Mouse (Mus musculus) midbrain, embryonic 11.5 days (tissue): Measurements from ENCODE around the gene Rpl22. TPM values are rescaled to one million over a fixed set of nuclear protein-coding genes. Genes with fewer than 3 reads are reported as not detected.

Experiments
- ATAC-seq: fragments of 200-750 bp; cut with Nextera tagmentation; 2 replicates; pipeline ENCODE4 v1.8.0; 2017; ENCODE audit warnings: moderate TSS enrichment, moderate library complexity; ENCODE audit not compliant: low FRiP score
- DNase-seq: peaks from one replicate; pipeline ENCODE4 v3.0.0; 2015; ENCODE audit warnings: low spot score; ENCODE audit errors: missing footprints
- H3K27ac ChIP-seq: fragments of 300-500 bp; sonication (generic); 2 replicates; pipeline ENCODE4 v1.5.1; 2014; ENCODE audit warnings: low read depth, low read length
- H3K27me3 ChIP-seq: fragments of 300-500 bp; sonication (generic); 2 replicates; pipeline ENCODE4 v1.6.1; 2014; ENCODE audit warnings: mild to moderate bottlenecking, low read length, moderate library complexity, mixed read lengths; ENCODE audit not compliant: control insufficient read depth, insufficient read depth
- H3K36me3 ChIP-seq: fragments of 300-500 bp; sonication (generic); 2 replicates; pipeline ENCODE4 v1.6.1; 2014; ENCODE audit warnings: mild to moderate bottlenecking, low read length, moderate library complexity, mixed read lengths; ENCODE audit not compliant: control insufficient read depth, insufficient read depth
- H3K4me1 ChIP-seq: fragments of 300-500 bp; sonication (generic); 2 replicates; pipeline ENCODE4 v1.6.1; 2014; ENCODE audit warnings: low read length; ENCODE audit not compliant: control insufficient read depth, insufficient read depth
- H3K4me2 ChIP-seq: fragments of 300-500 bp; sonication (generic); 2 replicates; pipeline ENCODE4 v1.6.1; 2014; ENCODE audit warnings: mild to moderate bottlenecking, moderate library complexity
- H3K4me3 ChIP-seq: fragments of 300-500 bp; sonication (generic); 2 replicates; pipeline ENCODE4 v1.5.1; 2014; ENCODE audit warnings: low read depth, low read length
- H3K9ac ChIP-seq: fragments of 300-500 bp; sonication (generic); 2 replicates; pipeline ENCODE4 v1.6.1; 2014; ENCODE audit warnings: low read length
- H3K9me3 ChIP-seq: fragments of 300-500 bp; sonication (generic); 2 replicates; pipeline ENCODE4 v1.6.1; 2016; ENCODE audit warnings: low read length; ENCODE audit not compliant: control insufficient read depth
- WGBS: fragments of 180-500 bp; shearing (Covaris S2); extraction: QIAGEN DNeasy Blood & Tissue Kit; methylation state at CpG from one replicate; pipeline ENCODE4 v1.1.7; 2014; 5-methylcytosine and 5-hydroxymethylcytosine counted together
- polyA plus RNA-seq: library from polyadenylated mRNA; unstranded; fragments of >200 nt; fragmentation: Nextera tagmentation; extraction: Ambion mirVana; gene quantifications from 2 replicates; pipeline ENCODE4 v1.2.1, GENCODE M21; 2014

Rpl22 gene
- polyA plus RNA-seq, 1 experiment from 2014 or later: 357 TPM

DNA sequence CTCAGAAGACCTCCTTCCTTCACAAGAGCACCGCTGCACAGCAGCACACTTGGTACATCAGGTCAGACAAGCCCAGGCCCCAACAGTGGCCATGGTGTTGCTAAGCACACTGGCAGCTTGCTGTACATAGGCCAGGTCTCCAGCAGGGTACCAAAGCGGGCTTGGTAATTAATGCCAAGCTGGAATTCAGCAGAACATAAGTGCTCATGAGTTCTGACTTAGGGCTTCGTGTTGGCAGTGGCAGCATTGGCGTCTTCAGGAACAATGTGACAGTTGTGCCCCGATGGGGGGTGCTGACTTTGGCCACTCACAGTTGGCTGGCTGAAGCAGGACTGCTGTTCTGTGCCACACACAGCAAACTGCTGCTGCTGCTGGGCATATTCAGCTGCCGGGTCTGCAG is 20.9 kb upstream of the Rpl22 start:
- Histone ChIP-seq H3K4me3 (no peak overlapping the region), H3K9me3 (no peaks in the 10 kb centered on the region), H3K4me2 (no peak overlapping the region), H3K36me3 (peaks cover 5% of the 10 kb centered on the region; the same call in 1 of the 2 replicates), H3K9ac (no peak overlapping the region), H3K4me1 (no peaks in the 10 kb centered on the region), H3K27ac (no peak overlapping the region), H3K27me3 (no peaks in the 10 kb centered on the region)
- DNase-seq: no peak
- no peak for ATAC-seq
- 92% methylated on average over 6 of the region's 6 CpGs for WGBS

DNA sequence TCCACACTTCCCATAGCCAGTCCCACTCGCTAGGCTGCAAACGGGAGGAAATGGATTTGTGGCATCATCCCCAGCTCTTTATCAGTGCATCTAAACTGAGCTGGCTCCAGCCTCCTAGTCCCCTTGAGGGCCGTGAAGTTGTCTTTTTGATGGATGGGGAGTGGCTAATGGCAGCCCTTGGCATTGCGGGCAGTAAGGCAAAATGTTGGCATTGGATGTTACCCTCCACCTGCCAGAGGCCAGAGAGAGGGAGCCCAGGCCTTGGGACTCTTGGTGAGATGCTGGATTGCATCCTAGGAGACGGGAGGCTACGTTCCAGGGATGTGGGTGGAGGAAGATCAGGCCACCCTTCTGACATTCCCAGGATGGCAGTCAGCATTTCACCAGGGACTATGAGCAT is 19.6 kb upstream of the Rpl22 start:
- Histone ChIP-seq H3K4me3 (no peak overlapping the region), H3K4me1 (no peaks in the 10 kb centered on the region), H3K9me3 (no peaks in the 10 kb centered on the region), H3K4me2 (no peak overlapping the region), H3K36me3 (peaks cover 5% of the 10 kb centered on the region; the same call in 1 of the 2 replicates), H3K27me3 (peaks cover 4% of the 10 kb centered on the region; the same call in 1 of the 2 replicates), H3K27ac (no peak overlapping the region), H3K9ac (no peak overlapping the region)
- 87% methylated on average over 6 of the region's 6 CpGs for WGBS
- no peak for ATAC-seq
- no peak for DNase-seq

DNA sequence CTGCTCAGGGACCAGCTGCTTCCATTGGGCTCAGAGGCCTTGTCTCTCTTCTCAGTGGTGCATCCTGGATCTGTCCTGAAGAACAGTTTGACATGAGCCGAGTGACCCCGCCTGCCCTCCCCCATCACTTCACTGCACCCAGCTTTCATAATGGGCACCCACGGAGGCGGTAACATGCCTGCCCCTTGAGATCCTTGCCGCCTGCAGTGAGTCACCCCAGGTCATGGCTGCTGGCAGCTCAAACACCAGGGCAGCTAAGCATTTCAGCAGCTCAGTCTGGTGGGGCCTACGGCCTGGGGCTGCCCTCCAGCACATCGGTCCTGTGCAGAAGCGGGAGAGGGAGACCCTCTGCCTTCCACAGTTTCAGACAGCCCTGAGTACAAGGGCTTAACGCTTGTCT is 18.0 kb upstream of the Rpl22 start:
- H3K4me2 ChIP-seq: no peak overlapping the region
- DNase-seq: no peak
- no peak overlapping the region for H3K9ac ChIP-seq
- H3K9me3 ChIP-seq: no peaks in the 10 kb centered on the region
- 80% methylated on average over 9 of the region's 9 CpGs for WGBS
- no peak for ATAC-seq
- H3K27ac ChIP-seq: no peak overlapping the region
- peaks cover 5% of the 10 kb centered on the region; the same call in 1 of the 2 replicates for H3K36me3 ChIP-seq
- H3K27me3 ChIP-seq: peaks cover 19% of the 10 kb centered on the region
- no peak overlapping the region for H3K4me3 ChIP-seq
- no peaks in the 10 kb centered on the region for H3K4me1 ChIP-seq

DNA sequence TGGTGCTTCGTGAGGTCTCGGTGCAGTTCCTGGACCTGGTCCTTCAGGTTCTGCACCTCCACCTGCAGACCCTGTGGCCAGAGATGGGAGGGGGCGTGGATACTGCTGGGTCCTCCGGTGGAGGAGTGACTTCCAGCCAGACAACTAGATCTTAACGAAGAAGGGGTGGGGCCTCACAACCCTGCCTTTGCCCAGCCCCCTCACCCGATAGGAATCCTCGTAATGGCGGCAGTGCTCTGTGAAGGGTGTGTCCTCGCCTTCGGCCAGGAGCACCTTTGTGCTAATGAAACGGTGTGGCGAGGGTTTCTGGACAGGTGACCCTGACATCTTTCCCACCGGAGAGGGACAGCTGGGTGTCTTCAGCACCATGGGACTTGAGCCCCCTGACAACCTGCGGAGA is 13.4 kb upstream of the Rpl22 start:
- H3K9ac ChIP-seq: no peak overlapping the region
- H3K4me3 ChIP-seq: no peak overlapping the region
- peaks cover 11% of the 10 kb centered on the region for H3K4me1 ChIP-seq
- no peak overlapping the region for H3K27ac ChIP-seq
- no peaks in the 10 kb centered on the region for H3K9me3 ChIP-seq
- DNase-seq (no peak), ATAC-seq (no peak)
- H3K4me2 ChIP-seq: no peak overlapping the region
- no peaks in the 10 kb centered on the region for H3K36me3 ChIP-seq
- H3K27me3 ChIP-seq: peaks cover 65% of the 10 kb centered on the region
- 1% methylated on average over 14 of the region's 14 CpGs for WGBS

DNA sequence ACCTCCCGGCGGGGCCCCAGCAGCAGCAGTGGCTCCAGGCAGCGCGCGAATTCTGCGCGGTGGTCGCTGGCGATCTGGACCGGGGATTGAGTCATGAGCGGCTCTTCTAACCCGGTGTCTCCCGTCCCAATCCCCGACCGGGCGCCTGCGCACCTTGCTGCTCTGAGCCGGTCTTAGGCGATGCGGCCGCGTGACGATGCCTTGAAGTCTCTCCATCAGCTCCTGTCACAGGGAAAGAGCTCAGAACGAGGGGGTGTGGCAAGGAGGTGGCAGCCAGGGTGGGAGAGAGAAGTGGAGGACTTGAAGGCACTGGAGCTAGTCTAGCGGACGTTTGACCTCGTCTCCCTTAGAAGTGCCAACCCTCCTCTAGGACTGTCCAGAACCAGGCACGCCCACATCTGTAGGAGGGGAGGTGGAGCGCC is 12.3 kb upstream of the Rpl22 start:
- peaks cover 11% of the 10 kb centered on the region for H3K4me1 ChIP-seq
- WGBS: under 1% methylated on average over 29 of the region's 29 CpGs
- peak; percentile 38; the same call in 1 of the 2 replicates for ATAC-seq
- H3K4me2 ChIP-seq: peak overlapping the region; percentile 27
- no peak overlapping the region for H3K9ac ChIP-seq
- DNase-seq: peak; percentile 93
- H3K27me3 ChIP-seq: peaks cover 76% of the 10 kb centered on the region
- H3K4me3 ChIP-seq: peak overlapping the region; percentile 27
- H3K9me3 ChIP-seq: no peaks in the 10 kb centered on the region
- H3K27ac ChIP-seq: no peak overlapping the region
- no peaks in the 10 kb centered on the region for H3K36me3 ChIP-seq

DNA sequence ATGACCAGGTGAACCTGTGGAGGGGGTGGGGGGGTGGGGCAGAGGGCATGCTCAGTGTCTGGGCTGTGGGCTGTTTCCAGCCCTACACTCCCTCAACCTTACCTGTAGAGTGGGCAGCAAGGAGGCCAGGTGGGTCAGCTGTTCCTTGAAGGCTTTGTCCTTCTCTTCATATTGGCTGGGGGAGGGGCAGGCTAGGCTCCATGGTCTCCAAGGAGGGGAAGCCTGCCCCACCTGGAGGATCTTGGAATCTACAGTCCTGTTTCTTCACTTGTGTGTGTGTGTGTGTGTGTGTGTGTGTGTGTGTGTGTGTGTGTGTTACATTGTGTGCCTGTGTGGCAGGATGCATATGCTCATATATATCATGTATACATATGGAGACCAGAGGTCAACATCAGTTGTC is 11.6 kb upstream of the Rpl22 start:
- no peak overlapping the region for H3K9ac ChIP-seq
- H3K4me2 ChIP-seq: no peak overlapping the region
- no peaks in the 10 kb centered on the region for H3K36me3 ChIP-seq
- peaks cover 11% of the 10 kb centered on the region for H3K4me1 ChIP-seq
- H3K9me3 ChIP-seq: no peaks in the 10 kb centered on the region
- no peak overlapping the region for H3K4me3 ChIP-seq
- no peak for DNase-seq
- no peak for ATAC-seq
- no peak overlapping the region for H3K27ac ChIP-seq
- peaks cover 79% of the 10 kb centered on the region for H3K27me3 ChIP-seq

DNA sequence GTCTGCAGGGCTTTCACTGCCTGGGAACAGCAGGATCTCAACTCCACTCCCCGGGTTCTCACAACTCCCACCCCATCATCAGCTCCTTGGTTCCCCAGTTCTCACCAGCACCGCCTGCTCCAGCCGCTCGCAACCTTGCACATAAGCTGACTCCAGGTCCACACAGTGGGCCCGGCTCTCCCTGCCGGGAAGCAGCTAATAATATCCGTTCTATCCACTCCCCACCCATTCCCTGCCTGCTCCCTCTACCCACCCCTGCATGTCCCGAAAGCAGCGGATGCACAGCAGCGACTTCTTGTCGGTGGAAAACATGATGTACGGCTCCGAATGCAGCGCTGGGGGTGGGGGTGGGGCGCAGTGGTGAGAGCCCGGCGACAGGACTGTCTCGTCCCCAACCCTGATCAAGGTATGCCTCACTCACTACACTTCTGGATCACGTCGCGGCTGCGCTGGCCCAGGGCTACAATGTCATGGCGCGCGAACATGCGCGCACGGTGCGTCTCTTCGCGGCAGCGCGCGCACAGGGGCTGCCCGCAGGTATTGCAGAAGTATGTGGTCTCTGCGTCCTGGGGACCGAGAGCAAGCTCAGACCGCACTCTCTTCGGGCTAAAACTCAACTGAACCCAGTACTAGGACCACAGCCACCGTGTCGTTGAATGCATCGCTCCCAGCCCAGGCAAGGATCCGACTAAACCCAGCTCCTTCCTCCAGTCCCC is 9.9 kb upstream of the Rpl22 start:
- no peak overlapping the region for H3K9ac ChIP-seq
- ATAC-seq (no peak), DNase-seq (peak; percentile 92)
- peak overlapping the region; percentile 18 for H3K4me2 ChIP-seq
- peaks cover 11% of the 10 kb centered on the region for H3K4me1 ChIP-seq
- H3K27ac ChIP-seq: no peak overlapping the region
- no peaks in the 10 kb centered on the region for H3K36me3 ChIP-seq
- peak overlapping the region; percentile 17 for H3K4me3 ChIP-seq
- H3K9me3 ChIP-seq: no peaks in the 10 kb centered on the region
- H3K27me3 ChIP-seq: peaks cover 78% of the 10 kb centered on the region
- under 1% methylated on average over 43 of the region's 43 CpGs for WGBS

DNA sequence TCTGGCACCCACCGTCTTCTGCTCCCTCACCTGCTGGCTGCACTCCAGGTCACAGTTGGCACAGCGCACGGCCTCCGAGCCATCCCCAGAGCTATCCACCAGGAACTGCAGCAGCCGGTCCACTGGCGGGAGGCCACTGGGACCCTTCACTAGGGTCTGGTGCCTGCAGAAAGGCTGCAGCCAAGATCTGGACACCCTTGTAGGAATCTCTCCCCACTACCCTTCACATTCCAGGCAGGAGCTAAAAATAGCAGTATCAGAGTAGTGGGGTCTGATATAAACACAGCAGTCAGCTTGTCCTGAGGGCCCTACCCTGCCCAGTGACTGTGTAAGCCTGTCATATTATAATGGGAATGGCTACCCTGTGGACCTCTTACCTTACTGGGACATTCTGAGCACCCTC is 7.9 kb upstream of the Rpl22 start:
- H3K9ac ChIP-seq: no peak overlapping the region
- WGBS: 89% methylated on average over 6 of the region's 6 CpGs

DNA sequence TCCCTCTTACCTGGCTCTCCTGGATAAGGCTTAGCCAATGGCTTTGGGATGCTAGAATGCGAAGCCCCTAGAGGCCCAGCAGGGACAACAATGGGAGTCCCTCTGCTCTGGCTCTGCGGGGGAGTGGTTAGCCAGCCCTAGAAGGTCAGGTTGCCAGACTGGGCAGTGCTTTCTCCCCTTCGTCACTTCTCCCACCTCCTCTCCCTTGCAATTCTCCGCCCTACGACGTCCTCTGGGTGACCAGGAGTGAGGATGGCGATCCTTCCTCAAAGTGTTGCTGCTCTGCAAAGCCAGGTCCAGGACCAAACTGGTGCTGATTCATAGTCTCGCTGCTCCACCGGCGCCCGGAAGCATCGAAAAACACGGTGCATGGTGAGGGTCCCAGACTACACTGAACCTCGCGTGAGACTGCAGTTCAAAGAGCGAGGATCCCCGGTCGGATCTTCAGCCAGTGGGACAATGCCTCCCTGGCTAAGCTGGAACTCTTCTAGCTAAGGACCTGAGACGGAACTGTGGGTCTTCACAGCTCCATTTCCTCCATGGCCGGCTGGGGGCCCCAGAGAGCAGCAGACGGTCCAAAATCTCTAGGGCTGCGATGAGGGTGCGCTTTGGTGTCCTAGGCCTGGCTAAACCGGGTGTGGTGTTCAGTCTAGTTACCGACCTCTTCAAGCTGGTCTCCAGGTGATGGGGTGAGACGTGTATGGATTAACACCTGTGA is 6.9 kb upstream of the Rpl22 start, which contains the start of gene Rnf207:
TSS of gene Rnf207 (minus strand) at position 477 of the 718 bp plus-strand sequence.
- H3K27ac ChIP-seq: no peak within 1 kb of the TSS
- H3K9me3 ChIP-seq: no peaks in the 10 kb centered on the region
- WGBS: 2% methylated on average over 26 of the region's 26 CpGs
- peak within 1 kb of the TSS; percentile 0; the same call in 1 of the 2 replicates for H3K4me3 ChIP-seq
- peaks cover 48% of the 10 kb centered on the region for H3K27me3 ChIP-seq
- peak within 1 kb of the TSS; percentile 30 for H3K4me2 ChIP-seq
- ATAC-seq (no peak), DNase-seq (peak; percentile 93)
- no peaks in the 10 kb centered on the region for H3K36me3 ChIP-seq
- peaks cover 4% of the 10 kb centered on the region; the same call in 1 of the 2 replicates for H3K4me1 ChIP-seq
- H3K9ac ChIP-seq: peak within 1 kb of the TSS; percentile 2; the same call in 1 of the 2 replicates

More for the DNA sequence above, 7.9 kb upstream of the Rpl22 start:
- Histone ChIP-seq H3K4me3 (no peak overlapping the region), H3K27ac (no peak overlapping the region), H3K4me2 (no peak overlapping the region), H3K9me3 (no peaks in the 10 kb centered on the region), H3K4me1 (peaks cover 11% of the 10 kb centered on the region), H3K27me3 (peaks cover 59% of the 10 kb centered on the region), H3K36me3 (no peaks in the 10 kb centered on the region)
- no peak for DNase-seq
- no peak for ATAC-seq
